Mouse (Mus musculus): ENCODE measurements around the gene Armc9.

The Armc9 gene

GRCm38 (mm10) chr1:86311467-86312005, 157.0 kb downstream of the Armc9 start:
- no peak for DNase-seq (ENCODE audit: low spot score in 2 of 2)

GRCm38 (mm10) chr1:86312269-86312668, 157.7 kb downstream of the Armc9 start:
- no peak for DNase-seq (ENCODE audit: low spot score in 2 of 2)

- no peak for DNase-seq (ENCODE audit: low spot score in 2 of 2)
Measured at GRCm38 (mm10) chr1:86313096-86313771, 158.7 kb downstream of the Armc9 start.

- no peak for DNase-seq (ENCODE audit: low spot score in 2 of 2)
Measured at GRCm38 (mm10) chr1:86313772-86314125, 159.2 kb downstream of the Armc9 start.

- no peak for DNase-seq (ENCODE audit: low spot score in 2 of 2)
Measured at GRCm38 (mm10) chr1:86320822-86321413, 166.3 kb downstream of the Armc9 start.
